Mouse (Mus musculus): ENCODE measurements around the gene 4930572O03Rik.
"Not testable (repeated sequence)": the region's sequence is repeated elsewhere in the genome, so short reads cannot be mapped to it uniquely, and the experiment has no call there.

4930572O03Rik gene

DNA sequence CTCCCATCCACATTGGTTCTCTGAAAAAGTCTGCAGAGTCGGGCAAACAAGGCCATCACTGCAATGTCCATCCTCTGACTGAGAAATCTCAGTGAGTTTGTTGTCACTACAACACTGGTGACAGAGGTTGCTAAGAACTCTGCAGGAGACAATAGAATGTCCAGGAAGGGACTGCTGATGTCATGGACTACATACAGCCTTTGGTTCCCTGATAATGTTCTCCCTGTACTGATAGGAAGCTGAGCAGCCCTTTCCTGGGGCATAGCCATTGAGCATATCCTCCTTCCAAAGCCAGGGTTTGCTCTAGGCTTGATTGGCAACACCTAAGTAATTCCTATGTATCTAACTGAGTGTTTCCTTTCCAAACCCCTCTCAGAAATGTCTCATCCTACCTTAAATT lies at the start of gene 4930572O03Rik:
4930572O03Rik (minus strand) TSS at position 101 of the 400 bp plus-strand sequence.
- not testable (repeated sequence) for DNase-seq (ENCODE audit: low spot score)

DNA sequence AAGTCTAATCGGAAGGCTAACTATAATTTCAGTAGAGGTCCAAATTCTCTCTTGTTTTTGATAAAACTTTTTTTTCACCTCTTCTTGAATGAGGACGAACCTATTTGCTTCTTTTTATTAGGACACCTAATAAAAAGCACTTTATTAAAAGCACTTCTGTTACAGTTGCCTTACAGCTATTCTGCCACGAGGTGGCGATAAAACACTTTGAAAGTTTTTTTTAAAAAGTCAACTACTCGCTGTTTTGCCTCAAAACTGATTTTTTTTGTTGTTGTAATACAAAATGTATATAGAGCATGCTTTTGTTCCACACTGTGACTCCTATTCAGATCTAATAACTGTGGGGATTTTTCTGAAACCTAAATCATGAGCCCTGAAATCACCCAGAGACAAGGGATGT lies 46.0 kb upstream of the 4930572O03Rik start:
- DNase-seq (ENCODE audit: low spot score) = not testable (repeated sequence)

- DNase-seq (ENCODE audit: low spot score) = not testable (repeated sequence)
Measured at GRCm38 (mm10) chr5:15697719-15698118, 40.9 kb upstream of the 4930572O03Rik start.

GRCm38 (mm10) chr5:15691849-15692248 lies 35.0 kb upstream of the 4930572O03Rik start:
- not testable (repeated sequence) for DNase-seq (ENCODE audit: low spot score)

GRCm38 (mm10) chr5:15690822-15691221 lies 34.0 kb upstream of the 4930572O03Rik start:
- not testable (repeated sequence) for DNase-seq (ENCODE audit: low spot score)

GRCm38 (mm10) chr5:15689659-15690213 lies 32.9 kb upstream of the 4930572O03Rik start:
- DNase-seq (ENCODE audit: low spot score) = not testable (repeated sequence)

DNA sequence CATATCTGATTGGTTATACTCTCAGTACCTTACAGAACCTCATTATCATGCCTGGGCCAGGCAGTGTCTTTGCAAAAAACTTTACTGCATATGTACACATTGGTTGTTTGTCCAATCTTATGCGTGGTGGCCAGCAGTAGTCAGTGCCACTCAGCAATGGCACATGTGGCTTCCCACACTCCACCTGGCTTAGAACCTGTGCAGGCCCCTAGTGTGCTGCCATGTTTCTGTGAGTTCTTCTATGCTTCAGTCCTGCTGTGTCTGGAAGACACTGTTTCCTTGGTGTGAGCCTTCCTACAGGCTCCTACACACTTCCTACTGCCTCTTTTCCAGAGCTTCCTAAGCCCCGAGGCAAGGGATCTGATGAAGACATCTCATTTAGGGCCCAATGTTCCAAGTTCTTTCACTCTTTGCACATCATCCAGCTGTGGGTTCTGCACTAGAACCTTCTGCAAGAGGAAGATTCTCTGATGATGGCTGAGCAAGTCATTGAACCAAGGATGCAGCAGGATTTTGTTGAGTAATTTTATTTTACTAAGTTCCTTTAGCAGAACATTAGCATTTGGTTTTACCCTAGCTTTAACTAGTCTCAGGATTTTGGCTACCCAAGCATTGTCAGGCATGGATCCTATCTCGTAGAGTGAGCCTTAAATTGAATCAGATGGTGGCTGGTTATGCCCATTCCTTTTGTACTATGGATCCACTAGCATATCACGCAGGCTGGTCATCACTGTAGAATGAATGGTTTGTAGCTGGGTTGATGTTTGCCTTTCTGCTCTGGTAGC lies 32.2 kb upstream of the 4930572O03Rik start:
- not testable (repeated sequence) for DNase-seq (ENCODE audit: low spot score)

- DNase-seq (ENCODE audit: low spot score) = not testable (repeated sequence)
Measured at GRCm38 (mm10) chr5:15681301-15682035, 24.6 kb upstream of the 4930572O03Rik start.

DNA sequence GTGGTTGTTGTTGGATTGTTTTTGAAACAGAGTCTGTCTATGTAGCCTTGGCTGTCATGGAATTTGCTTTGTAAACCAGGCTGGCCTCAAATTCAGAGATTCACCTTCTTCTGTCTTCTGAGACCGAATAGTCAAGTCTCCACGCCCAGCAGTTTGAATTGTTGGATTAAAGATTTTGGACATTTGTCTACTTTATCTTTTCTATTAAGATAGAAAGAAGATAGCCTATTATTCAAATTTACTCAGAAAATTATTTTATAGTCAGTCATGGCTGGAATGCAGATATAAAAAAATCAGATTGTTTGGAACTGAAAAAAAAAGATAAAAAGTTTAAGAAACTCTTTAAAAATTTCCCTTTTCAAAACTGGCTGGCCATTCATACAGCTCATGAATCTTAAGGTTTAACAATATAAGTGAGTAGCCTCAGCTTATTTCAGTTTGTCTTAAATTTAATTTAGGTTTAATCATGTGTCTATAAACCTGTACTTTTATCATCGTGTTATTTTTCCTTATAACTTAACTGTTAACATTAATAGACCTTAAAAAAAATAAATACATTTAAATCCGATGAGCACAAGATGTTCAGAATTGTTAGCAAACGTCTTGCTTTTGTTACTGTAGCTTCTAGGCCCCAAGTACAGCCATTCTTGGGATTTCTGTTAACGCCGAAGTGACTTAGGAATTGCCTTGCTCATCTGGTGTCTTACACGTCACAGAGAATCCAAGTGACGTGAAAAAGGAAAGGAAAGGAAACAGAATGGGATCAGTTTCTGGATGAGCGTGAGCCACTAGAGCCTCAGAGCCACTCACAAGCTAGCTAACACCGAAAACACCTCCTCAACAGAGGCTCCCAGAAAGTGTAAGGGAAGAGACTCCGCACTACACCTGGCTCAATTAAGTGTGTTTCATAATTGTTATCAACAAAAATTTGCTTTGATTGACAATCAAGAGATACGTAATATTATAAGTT lies 23.4 kb upstream of the 4930572O03Rik start:
- DNase-seq (ENCODE audit: low spot score) = not testable (repeated sequence)

DNA sequence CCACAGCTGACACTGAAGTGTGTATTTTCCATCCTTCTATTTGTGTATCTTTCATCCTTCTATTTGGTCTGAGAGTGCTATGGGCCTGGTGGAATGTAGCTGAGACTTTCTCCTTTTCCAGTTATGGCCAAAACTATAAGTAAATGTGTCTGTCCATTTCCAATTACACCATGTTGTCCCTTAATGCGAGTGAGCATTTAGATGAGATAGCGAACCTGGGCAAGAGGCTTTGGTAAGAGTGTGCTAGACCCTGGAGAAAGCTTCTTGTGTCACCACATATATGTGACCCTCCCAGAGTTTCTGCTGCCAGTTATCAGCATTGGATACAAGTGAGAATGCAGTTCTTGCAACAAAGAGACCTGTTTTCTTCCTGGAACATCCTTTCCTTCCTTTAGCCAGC lies 22.0 kb upstream of the 4930572O03Rik start:
- not testable (repeated sequence) for DNase-seq (ENCODE audit: low spot score)

GRCm38 (mm10) chr5:15677750-15678149 lies 20.9 kb upstream of the 4930572O03Rik start:
- not testable (repeated sequence) for DNase-seq (ENCODE audit: low spot score)

GRCm38 (mm10) chr5:15674429-15675244 lies 17.8 kb upstream of the 4930572O03Rik start:
- not testable (repeated sequence) for DNase-seq (ENCODE audit: low spot score)

- DNase-seq (ENCODE audit: low spot score) = not testable (repeated sequence)
Measured at GRCm38 (mm10) chr5:15673989-15674388, 17.1 kb upstream of the 4930572O03Rik start.

DNA sequence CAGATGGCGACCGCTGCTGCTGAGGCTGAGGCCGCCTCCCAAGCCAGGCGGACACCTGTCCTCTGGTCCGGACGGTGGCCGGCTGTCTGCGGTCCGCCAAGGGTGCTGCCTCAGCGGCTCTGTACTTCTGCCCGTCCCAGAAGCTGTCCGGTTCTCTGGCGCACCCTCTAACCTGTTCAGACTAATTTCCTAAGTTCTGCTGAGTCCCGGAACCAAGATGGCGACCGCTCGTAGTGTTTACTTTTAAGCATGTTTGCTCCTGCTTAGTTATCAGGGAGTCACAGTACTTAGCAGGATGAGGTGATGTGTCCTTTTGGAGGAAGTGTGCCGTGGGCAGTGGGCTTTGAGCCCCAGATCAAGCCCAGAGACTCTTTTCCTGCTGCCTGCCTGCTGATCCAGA lies 13.9 kb upstream of the 4930572O03Rik start:
- not testable (repeated sequence) for DNase-seq (ENCODE audit: low spot score)

DNA sequence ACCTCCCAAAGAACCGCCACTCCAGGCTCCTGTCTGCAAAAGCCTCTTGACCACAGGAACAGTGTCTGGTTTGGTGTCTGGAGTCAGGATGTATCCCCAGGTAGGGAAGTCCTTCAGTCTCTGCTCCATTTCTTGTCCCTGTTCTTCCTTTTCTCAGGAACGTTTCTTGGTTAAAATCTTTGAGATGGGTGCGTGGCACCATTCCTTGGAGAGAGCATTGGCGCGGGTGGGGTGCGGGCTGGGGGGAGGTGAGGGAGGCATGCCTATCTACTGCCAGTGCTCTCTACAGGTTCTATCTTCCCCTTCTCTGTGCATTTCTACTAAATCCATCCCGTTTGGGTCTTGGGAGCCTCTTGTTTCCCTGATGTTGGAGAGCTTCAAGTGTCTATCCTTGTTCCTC lies 7.0 kb upstream of the 4930572O03Rik start:
- DNase-seq (ENCODE audit: low spot score) = not testable (repeated sequence)

GRCm38 (mm10) chr5:15652334-15652733 lies 4.5 kb downstream of the 4930572O03Rik start:
- DNase-seq (ENCODE audit: low spot score) = not testable (repeated sequence)

DNA sequence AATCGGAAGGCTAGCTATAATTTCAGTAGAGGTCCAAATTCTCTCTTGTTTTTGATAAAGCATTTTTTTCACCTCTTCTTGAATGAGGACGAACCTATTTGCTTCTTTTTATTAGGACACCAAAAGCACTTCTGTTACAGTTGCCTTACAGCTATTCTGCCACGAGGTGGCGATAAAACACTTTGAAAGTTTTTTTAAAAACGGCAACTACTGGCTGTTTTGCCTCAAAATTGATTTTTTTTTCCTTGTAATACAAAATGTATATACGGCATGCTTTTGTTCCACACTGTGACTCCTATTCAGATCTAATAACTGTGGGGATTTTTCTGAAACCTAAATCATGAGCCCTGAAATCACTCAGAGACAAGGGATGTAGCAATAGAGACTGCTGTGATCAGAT lies 11.2 kb downstream of the 4930572O03Rik start:
- DNase-seq (ENCODE audit: low spot score) = not testable (repeated sequence)

DNA sequence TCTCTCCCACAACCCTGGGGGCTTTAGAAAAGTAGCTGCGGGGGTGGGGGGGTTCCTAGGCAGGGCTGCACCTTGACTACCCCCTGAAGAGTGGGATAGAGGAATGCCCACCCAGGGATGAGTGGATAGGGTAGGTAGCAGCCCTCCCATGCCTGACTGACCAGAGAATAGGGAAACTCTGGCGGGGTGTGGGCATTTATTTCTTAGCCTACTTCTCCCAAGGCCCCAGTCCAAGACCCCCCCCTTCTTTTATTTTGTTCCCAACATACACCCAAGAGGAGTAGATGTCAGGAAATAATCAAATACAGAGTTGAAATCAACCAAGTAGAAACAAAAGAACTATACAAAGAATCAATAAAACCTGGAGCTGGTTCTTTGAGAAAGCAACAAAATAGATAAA lies 19.2 kb downstream of the 4930572O03Rik start:
- DNase-seq (ENCODE audit: low spot score) = not testable (repeated sequence)

GRCm38 (mm10) chr5:15630068-15630467 lies 26.8 kb downstream of the 4930572O03Rik start:
- not testable (repeated sequence) for DNase-seq (ENCODE audit: low spot score)

- not testable (repeated sequence) for DNase-seq (ENCODE audit: low spot score)
Measured at GRCm38 (mm10) chr5:15628136-15628535, 28.7 kb downstream of the 4930572O03Rik start.
